Mouse (Mus musculus): ENCODE measurements around the gene Opcml.

DNA sequence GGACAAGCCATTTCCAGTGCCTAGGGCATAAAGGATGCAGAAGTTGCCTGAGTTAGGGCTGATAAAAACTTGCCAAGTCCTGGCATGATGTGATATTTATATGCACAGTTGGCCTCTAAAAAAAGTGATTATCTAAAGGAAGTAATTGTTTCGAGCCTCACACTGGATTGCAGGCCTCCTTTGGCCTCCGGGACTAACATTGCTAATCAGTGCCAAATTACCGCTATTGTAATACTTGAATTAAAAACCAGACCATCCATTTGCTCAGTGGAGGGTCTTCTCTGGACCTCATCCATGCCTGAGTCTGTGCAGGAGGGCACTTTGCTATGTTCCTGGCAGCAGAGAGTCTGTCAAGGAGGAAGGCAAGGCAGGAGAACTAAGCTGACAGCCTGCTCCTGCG, 423.3 kb downstream of the Opcml start:
- TF ChIP-seq CTCF (IDR thresholded peaks at IDR 0.05) (no peak), POLR2A (IDR thresholded peaks at IDR 0.05; ENCODE audit: insufficient read depth, low read depth, low read length) (no peak)
